Mouse (Mus musculus) NIH3T3 (cell line): ENCODE results near the gene Nudt2.
"Not testable (repeated sequence)": the region's sequence is repeated elsewhere in the genome, so short reads cannot be mapped to it uniquely, and the experiment has no call there.

Experiments
- DNase-seq: peaks from one replicate; pipeline ENCODE4 v3.0.0-alpha.2; 2012; ENCODE audit warnings: low read depth

Gene Nudt2

GRCm38 (mm10) chr4:41464345-41465286 is at the start of gene Nudt2, which contains the start of gene Kif24:
TSS of gene Nudt2 (plus strand) at chr4:41465151.
TSS of gene Kif24 (minus strand) at chr4:41464887.
- peak; percentile 98 for DNase-seq

- no peak for DNase-seq
Measured at GRCm38 (mm10) chr4:41416966-41417365, 48.0 kb upstream of the Nudt2 start.

GRCm38 (mm10) chr4:41438931-41439330 is 26.0 kb upstream of the Nudt2 start:
- no peak for DNase-seq

GRCm38 (mm10) chr4:41442790-41443302 is 22.1 kb upstream of the Nudt2 start:
- DNase-seq = no peak

- no peak for DNase-seq
Measured at GRCm38 (mm10) chr4:41447595-41447994, 17.4 kb upstream of the Nudt2 start.

GRCm38 (mm10) chr4:41460690-41461089 is 4.3 kb upstream of the Nudt2 start:
- no peak for DNase-seq

GRCm38 (mm10) chr4:41463051-41463738 is 1.8 kb upstream of the Nudt2 start:
- not testable (repeated sequence) for DNase-seq

- peak; percentile 52 for DNase-seq
Measured at GRCm38 (mm10) chr4:41465287-41465665, 325 bp downstream of the Nudt2 start.

- peak; percentile 72 for DNase-seq
Measured at GRCm38 (mm10) chr4:41468396-41469080, 3.6 kb downstream of the Nudt2 start.

GRCm38 (mm10) chr4:41469199-41469598 is 4.2 kb downstream of the Nudt2 start:
- no peak for DNase-seq

- no peak for DNase-seq
Measured at GRCm38 (mm10) chr4:41470051-41470683, 5.2 kb downstream of the Nudt2 start.

GRCm38 (mm10) chr4:41470684-41471383 is 5.9 kb downstream of the Nudt2 start:
- DNase-seq = peak; percentile 12

GRCm38 (mm10) chr4:41471384-41471689 is 6.4 kb downstream of the Nudt2 start:
- DNase-seq = no peak

- no peak for DNase-seq
Measured at GRCm38 (mm10) chr4:41477648-41478160, 12.8 kb downstream of the Nudt2 start.

- DNase-seq = no peak
Measured at GRCm38 (mm10) chr4:41478751-41479455, 14.0 kb downstream of the Nudt2 start.

GRCm38 (mm10) chr4:41479456-41479804 is 14.5 kb downstream of the Nudt2 start:
- DNase-seq = no peak

- DNase-seq = peak; percentile 11
Measured at GRCm38 (mm10) chr4:41480254-41480653, 15.3 kb downstream of the Nudt2 start.

- DNase-seq = peak; percentile 84
Measured at GRCm38 (mm10) chr4:41481601-41482017, 16.7 kb downstream of the Nudt2 start.

GRCm38 (mm10) chr4:41492951-41493350 is 28.0 kb downstream of the Nudt2 start:
- DNase-seq = no peak

- no peak for DNase-seq
Measured at GRCm38 (mm10) chr4:41493464-41494116, 28.6 kb downstream of the Nudt2 start.
